Mouse (Mus musculus) lung, postnatal 25 days (tissue): Measurements from ENCODE around the gene Gm19684.
"Not testable (repeated sequence)": the region's sequence is repeated elsewhere in the genome, so short reads cannot be mapped to it uniquely, and the experiment has no call there.

Experiments
- DNase-seq: peaks from one replicate; pipeline ENCODE4 v3.0.0; 2022; ENCODE audit warnings: low spot score

The Gm19684 gene

GRCm38 (mm10) chr17:36178938-36179337 lies 57.5 kb downstream of the Gm19684 start:
- not testable (repeated sequence) for DNase-seq
